Mouse (Mus musculus) midbrain, embryonic 15.5 days (tissue): ENCODE measurements around the gene Phldb2. TPM values are rescaled to one million over a fixed set of nuclear protein-coding genes. Genes with fewer than 3 reads are reported as not detected.

Experiments used
- ATAC-seq: fragments of 200-750 bp; cut with Nextera tagmentation; replicated peaks from 2 replicates; pipeline ENCODE4 v1.8.0; 2017; ENCODE audit warnings: moderate TSS enrichment
- H3K27ac ChIP-seq: fragments of 300-500 bp; sonication (generic); 2 replicates; pipeline ENCODE4 v1.5.1; 2015; ENCODE audit warnings: mild to moderate bottlenecking, inconsistent platforms
- H3K27me3 ChIP-seq: fragments of 300-500 bp; sonication (generic); replicated peaks from 2 replicates; pipeline ENCODE4 v1.6.1; 2015; ENCODE audit warnings: inconsistent platforms
- H3K36me3 ChIP-seq: fragments of 300-500 bp; sonication (generic); replicated peaks from 2 replicates; pipeline ENCODE4 v1.6.1; 2015; ENCODE audit warnings: inconsistent platforms
- H3K4me1 ChIP-seq: fragments of 300-500 bp; sonication (generic); 2 replicates; pipeline ENCODE4 v1.6.1; 2015; ENCODE audit warnings: inconsistent platforms
- H3K4me2 ChIP-seq: fragments of 300-500 bp; sonication (generic); 2 replicates; pipeline ENCODE4 v1.6.1; 2015; ENCODE audit warnings: inconsistent platforms, mild to moderate bottlenecking, moderate library complexity
- H3K4me3 ChIP-seq: fragments of 300-500 bp; sonication (generic); 2 replicates; pipeline ENCODE4 v1.5.1; 2015; ENCODE audit warnings: mild to moderate bottlenecking, inconsistent platforms
- H3K9ac ChIP-seq: fragments of 300-500 bp; sonication (generic); 2 replicates; pipeline ENCODE4 v1.6.1; 2015; ENCODE audit warnings: mild to moderate bottlenecking, inconsistent platforms
- H3K9me3 ChIP-seq: fragments of 300-500 bp; sonication (generic); 2 replicates; pipeline ENCODE4 v1.6.1; 2016; ENCODE audit warnings: inconsistent platforms
- WGBS: fragments of 180-500 bp; shearing (Covaris S2); methylation state at CpG from one replicate; pipeline ENCODE4 v1.1.7; 2015; ENCODE audit warnings: mixed read lengths; 5-methylcytosine and 5-hydroxymethylcytosine counted together
- polyA plus RNA-seq: library from polyadenylated mRNA; unstranded; fragments of >200 nt; fragmentation: Nextera tagmentation; extraction: Ambion mirVana; gene quantifications from 2 replicates; pipeline ENCODE4 v1.2.1, GENCODE M21; 2015

The Phldb2 gene
- polyA plus RNA-seq, 1 experiment from 2014 or later, result 7.8 TPM

DNA sequence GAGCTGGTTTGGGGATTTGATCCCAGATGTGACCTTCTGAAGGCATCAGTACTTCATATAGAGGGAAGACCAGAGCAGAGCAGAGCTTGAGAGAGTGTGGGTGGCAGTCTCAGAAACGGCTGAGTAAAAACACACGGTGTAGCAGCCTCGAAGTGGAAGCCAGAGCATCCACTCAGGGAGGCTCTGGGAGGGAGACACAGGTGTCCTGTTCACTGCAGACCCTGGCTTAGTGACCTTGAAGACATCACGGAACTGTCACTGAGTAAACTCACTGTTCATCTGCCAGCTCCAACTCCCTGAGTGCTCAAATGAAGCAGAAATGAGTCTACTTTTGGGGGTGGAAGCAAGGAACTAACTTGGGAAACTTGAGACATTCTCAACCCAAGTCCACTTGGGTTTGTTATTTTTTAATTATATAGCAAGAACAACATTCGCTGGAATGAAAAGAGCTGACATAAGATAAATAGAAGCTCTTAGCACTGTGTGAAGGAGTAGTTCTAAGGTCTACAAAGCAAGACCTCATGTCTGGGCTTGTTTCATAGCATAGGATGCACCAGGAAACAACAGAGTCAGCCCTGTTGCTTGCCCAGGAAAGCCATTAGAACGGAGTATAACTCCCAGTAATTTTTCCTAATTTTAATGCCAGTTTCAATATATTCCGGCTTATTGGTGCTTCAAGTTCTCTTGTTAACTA lies 187.4 kb downstream of the Phldb2 start:
- Histone ChIP-seq H3K4me3 (no peak overlapping the region), H3K9me3 (no peaks in the 10 kb centered on the region), H3K27me3 (no peaks in the 10 kb centered on the region), H3K4me1 (no peaks in the 10 kb centered on the region), H3K4me2 (no peak overlapping the region), H3K36me3 (no peaks in the 10 kb centered on the region), H3K9ac (no peak overlapping the region), H3K27ac (no peak overlapping the region)
- 89% methylated on average over 7 of the region's 7 CpGs for WGBS
- ATAC-seq, result no peak

DNA sequence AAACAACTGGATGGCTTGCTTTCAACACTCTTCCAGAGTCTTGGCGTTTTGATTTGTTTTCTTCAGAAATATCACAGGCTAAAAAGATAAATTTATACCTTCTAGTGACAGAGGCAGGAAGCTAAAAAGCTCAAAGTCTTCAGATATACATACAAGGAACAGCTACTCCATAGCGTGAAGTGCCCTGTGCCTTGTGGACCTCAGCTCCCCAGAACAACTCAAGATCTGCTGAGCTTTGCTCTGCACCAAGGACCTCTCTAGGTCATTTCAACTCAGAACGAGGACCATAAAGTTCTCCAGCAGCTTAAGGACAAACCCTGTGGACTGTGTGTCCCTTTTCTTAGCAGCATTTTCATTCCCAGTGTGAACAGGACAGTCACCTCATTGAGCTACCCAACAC lies 188.3 kb downstream of the Phldb2 start:
- H3K9ac ChIP-seq, result no peak overlapping the region
- WGBS, result 90% methylated on average over 3 of the region's 3 CpGs
- no peaks in the 10 kb centered on the region for H3K36me3 ChIP-seq
- H3K27ac ChIP-seq, result no peak overlapping the region
- H3K4me2 ChIP-seq, result no peak overlapping the region
- H3K9me3 ChIP-seq, result no peaks in the 10 kb centered on the region
- no peak for ATAC-seq
- H3K4me3 ChIP-seq, result no peak overlapping the region
- no peaks in the 10 kb centered on the region for H3K27me3 ChIP-seq
- H3K4me1 ChIP-seq, result no peaks in the 10 kb centered on the region

DNA sequence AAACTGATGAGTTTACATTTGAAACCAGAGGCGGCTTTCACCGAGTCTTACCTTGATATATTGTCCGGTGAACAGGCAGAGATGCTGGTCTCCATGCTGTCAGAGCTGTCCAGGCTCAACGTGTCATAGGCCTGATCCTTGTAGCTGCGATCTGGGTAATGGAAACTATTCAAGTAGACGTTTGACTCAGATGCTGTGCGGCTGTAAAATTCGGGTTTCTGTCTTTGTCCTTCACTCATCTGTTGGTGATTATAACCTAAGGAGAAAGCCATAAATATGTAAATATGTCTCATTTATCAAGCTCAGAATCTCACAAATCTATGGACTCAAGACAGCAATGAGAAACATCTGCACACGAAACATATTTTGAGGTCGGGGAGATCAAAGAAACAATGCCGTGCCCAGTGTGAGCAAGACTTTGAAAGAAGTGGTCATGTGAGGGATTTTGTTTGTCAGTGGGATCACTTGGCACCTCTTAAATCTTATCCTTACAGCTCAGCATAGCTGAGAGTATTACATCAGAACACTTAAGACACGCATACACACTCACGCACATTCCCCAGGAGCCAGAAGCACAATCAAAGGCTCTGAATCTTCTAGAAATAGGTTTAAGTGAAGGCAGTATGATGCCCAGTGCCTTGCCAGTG lies 190.4 kb downstream of the Phldb2 start:
- Histone ChIP-seq H3K9me3 (no peaks in the 10 kb centered on the region), H3K27ac (no peak overlapping the region), H3K9ac (no peak overlapping the region), H3K4me2 (no peak overlapping the region), H3K4me1 (no peaks in the 10 kb centered on the region), H3K36me3 (no peaks in the 10 kb centered on the region), H3K4me3 (no peak overlapping the region), H3K27me3 (no peaks in the 10 kb centered on the region)
- WGBS, result 86% methylated on average over 13 of the region's 13 CpGs
- no peak for ATAC-seq

DNA sequence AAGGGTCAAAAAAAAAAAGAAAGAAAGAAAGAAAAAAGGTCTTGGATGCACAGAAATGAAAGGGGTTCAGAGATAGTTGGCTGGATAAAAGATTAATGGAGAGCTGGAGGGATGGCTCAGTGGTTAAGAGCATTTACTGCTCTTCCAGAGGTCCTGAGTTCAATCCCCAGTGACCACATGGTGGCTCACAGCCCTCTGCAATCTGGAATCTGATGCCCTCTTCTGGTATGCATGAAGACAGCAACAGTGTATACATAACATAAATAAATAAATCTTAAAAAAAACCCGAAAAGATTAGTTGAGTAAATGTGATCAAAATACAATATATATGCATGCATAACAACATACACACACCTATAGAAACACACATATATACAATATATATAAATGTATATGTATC lies 192.0 kb downstream of the Phldb2 start:
- Histone ChIP-seq H3K9ac (no peak overlapping the region), H3K4me3 (no peak overlapping the region), H3K4me2 (no peak overlapping the region), H3K27me3 (no peaks in the 10 kb centered on the region), H3K9me3 (no peaks in the 10 kb centered on the region), H3K27ac (no peak overlapping the region), H3K4me1 (no peaks in the 10 kb centered on the region), H3K36me3 (no peaks in the 10 kb centered on the region)
- no peak for ATAC-seq
- 82% methylated on average over 1 of the region's 1 CpGs for WGBS

DNA sequence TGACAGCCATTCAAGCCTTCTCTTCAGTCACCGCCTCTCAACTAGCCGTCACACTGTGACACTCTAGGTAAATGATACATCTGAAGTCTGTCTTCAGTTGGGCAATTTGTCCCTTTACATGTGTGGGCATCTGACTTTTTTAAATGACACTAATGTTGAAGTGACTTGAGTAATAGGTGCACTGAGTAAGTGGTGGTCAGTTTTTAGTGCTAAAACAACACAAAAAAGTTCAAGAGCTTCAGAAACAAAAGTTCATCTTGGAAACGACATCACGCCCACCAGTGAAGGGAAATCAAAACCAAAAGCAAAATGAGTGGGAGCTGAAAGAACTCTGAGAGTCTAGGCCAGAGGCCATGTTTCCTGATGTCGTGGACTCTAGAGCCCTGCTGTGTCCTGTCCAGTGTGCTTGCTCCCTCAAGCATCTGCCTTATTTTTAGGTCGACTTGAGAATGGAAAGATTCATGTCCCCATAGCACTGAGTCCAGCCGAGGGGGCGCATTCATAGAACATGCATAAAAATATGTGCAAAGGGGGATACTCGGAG lies 194.6 kb downstream of the Phldb2 start:
- H3K4me2 ChIP-seq, result no peak overlapping the region
- no peaks in the 10 kb centered on the region for H3K4me1 ChIP-seq
- H3K27ac ChIP-seq, result no peak overlapping the region
- no peak for ATAC-seq
- 91% methylated on average over 9 of the region's 9 CpGs for WGBS
- H3K36me3 ChIP-seq, result no peaks in the 10 kb centered on the region
- H3K4me3 ChIP-seq, result no peak overlapping the region
- no peak overlapping the region for H3K9ac ChIP-seq
- no peaks in the 10 kb centered on the region for H3K9me3 ChIP-seq
- H3K27me3 ChIP-seq, result no peaks in the 10 kb centered on the region

DNA sequence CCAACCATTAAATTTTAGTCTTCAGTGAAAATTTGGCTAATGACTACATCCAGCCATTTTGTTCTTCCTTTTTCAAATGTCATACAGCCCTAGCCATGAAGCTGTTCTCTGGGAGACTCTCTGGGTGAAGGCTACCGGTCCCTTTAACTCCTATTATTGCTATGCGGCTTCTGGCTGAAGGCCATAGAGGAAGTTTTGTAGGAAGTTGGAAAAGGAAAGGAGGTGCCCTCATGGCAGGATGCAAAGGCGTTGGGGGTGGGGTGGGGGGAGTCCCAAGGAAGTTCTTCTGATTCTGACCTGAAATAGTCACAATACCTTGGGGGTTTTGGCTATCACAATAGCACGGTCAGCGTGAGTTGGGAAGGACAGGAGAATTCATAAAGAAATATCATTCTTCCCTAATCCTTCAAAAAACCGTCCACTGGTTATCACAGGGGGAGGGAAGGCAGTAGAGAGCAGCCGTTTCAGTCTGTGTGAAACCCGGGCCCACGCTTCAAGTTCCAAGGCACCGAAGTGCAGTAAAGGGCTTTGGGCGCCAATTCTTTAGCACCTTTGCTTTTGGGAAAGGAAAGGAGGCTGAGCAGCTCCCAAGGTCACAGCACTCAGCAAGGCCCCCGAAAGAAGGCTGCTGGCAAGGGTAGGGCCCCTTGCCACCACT lies 195.8 kb downstream of the Phldb2 start:
- Histone ChIP-seq H3K4me1 (no peaks in the 10 kb centered on the region), H3K27ac (no peak overlapping the region), H3K9me3 (no peaks in the 10 kb centered on the region), H3K9ac (no peak overlapping the region), H3K27me3 (no peaks in the 10 kb centered on the region), H3K36me3 (no peaks in the 10 kb centered on the region), H3K4me3 (no peak overlapping the region), H3K4me2 (no peak overlapping the region)
- peak; percentile 56 for ATAC-seq
- WGBS, result 88% methylated on average over 12 of the region's 12 CpGs

DNA sequence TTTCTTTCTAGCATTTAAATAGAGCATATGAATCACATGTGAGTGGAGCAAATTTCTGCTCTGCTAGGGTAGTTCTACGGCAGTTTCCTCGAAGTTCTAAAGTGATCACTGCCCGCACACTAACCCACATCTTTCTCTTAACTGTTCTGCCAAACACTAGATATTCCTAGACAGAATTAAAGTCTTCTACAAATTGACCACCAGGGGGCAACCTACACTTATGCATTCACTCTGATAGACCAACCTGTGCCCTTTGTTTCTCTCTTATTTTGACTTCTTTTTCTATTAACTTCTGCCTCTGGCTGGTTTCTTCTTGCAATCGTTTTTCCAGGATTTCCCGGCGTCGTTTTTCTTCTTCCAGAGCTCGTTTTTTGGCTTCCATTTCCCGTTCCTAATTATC lies 196.5 kb downstream of the Phldb2 start:
- Histone ChIP-seq H3K9ac (no peak overlapping the region), H3K36me3 (no peaks in the 10 kb centered on the region), H3K4me2 (no peak overlapping the region), H3K4me1 (no peaks in the 10 kb centered on the region), H3K9me3 (no peaks in the 10 kb centered on the region), H3K27ac (no peak overlapping the region), H3K27me3 (no peaks in the 10 kb centered on the region), H3K4me3 (no peak overlapping the region)
- peak; percentile 91 for ATAC-seq
- WGBS, result 45% methylated on average over 9 of the region's 9 CpGs

DNA sequence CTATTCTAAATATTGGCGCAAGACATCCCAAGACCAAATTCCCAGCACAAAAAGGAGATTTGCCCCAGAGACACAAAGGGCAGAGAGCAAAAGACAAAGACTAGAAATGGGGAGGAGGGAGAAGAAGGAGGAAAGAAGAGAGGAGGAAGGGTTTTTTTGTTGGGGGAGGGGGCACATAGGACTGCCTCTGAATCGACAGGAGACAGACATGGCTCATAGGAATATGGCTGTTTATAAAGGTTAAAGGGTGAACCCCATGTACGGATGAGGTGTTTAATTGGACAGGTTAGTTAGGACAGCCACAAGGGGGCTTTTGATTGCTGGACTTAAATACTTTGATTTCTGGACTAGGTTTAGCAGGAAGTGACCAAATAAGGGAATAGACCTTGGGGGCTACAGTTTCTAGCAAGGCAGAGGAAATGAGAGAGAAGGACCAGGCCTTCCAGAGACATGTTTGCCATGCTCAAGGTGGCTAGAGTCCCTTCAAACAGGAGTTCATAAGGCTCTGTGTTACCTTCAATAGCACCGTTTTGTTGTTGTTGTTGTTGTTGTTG lies 209.7 kb downstream of the Phldb2 start:
- Histone ChIP-seq H3K4me3 (peak overlapping the region; percentile 52), H3K27ac (peak overlapping the region; percentile 86), H3K4me2 (peak overlapping the region; percentile 59), H3K9ac (0 out of 2 replicates have a peak overlapping the region, but pooled peaks have one; percentile 59), H3K36me3 (0 out of 2 replicates have a peak, but pooled peaks cover 2% of the 10 kb centered on the region), H3K4me1 (peaks cover 19% of the 10 kb centered on the region), H3K27me3 (no peaks in the 10 kb centered on the region), H3K9me3 (no peaks in the 10 kb centered on the region)
- peak; percentile 15; the same call in 1 of the 2 replicates for ATAC-seq
- WGBS, result 60% methylated on average over 4 of the region's 4 CpGs

DNA sequence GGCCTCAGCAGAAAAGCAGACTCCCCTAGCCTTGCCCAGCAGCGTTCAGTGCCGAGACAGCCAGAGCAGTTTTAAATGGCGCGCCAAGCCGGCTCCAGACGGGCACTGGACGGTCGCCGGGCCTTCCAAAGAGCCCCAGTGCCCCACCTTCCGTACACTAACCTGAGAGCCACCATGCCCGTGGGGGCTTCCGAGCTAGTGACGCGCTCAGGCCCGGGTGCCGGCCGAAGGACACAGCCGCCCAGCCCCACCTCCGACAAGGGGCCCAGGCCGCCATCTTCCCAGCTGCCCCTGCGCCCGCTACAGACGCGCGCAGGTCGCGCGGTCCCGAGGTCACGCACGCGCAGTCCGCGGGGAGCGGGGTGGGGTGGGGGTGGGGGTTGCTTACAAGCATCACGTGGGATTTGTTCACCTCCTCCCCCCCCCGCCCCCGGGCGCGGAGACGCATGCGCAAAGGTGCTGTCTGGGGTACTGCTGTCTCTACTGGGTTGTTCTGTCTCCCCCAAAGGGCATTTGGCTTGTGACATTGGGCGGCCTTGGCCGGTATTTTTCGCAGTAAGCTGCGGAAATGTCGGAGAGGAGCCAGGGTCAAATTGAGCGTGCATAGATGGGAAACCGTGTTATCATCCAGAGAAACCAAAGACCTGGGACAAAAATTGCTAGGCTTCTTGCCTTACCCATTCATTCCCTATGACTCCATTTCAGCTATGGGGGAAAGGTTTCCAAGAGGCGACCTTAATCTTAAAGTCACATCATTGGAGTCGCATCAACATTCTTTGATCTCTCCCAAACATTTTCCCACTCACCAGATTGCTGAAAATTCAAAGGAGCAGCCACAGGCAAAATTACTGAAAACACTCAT lies 210.6 kb downstream of the Phldb2 start, which contains the start of gene Abhd10:
Gene Abhd10 (minus strand): TSS at position 341 of the 862 bp plus-strand sequence.
- under 1% methylated on average over 51 of the region's 51 CpGs for WGBS
- Histone ChIP-seq H3K4me2 (peak within 1 kb of the TSS; percentile 59), H3K27me3 (no peaks in the 10 kb centered on the region), H3K4me1 (peaks cover 19% of the 10 kb centered on the region), H3K9me3 (no peaks in the 10 kb centered on the region), H3K27ac (peak within 1 kb of the TSS; percentile 86), H3K9ac (peak within 1 kb of the TSS; percentile 62), H3K4me3 (peak within 1 kb of the TSS; percentile 52), H3K36me3 (0 out of 2 replicates have a peak, but pooled peaks cover under 1% of the 10 kb centered on the region)
- ATAC-seq, result peak; percentile 97

DNA sequence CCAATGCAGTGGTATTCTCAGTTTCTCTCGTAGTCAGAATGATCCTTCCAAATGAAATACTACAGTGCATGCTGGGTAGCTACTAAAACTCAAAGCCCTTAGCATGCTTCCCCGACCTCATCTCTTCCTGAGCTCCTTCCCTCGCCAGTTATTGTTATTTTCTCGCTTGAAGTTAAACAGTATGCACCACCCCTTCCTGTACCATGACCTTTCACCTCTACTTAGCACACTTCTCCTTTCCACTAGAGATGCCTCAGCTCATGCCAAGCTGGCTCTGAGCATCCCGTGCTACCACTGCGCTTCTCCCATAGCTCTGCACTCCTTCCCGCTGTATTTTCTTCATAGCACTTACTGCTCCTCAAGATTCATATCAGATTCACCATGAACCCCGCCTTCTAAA lies 215.5 kb downstream of the Phldb2 start:
- Histone ChIP-seq H3K36me3 (peaks cover 28% of the 10 kb centered on the region; the same call in 1 of the 2 replicates), H3K4me2 (no peak overlapping the region), H3K9ac (no peak overlapping the region), H3K4me1 (peaks cover 12% of the 10 kb centered on the region), H3K27ac (no peak overlapping the region), H3K27me3 (no peaks in the 10 kb centered on the region), H3K4me3 (no peak overlapping the region), H3K9me3 (no peaks in the 10 kb centered on the region)
- WGBS, result 96% methylated on average over 8 of the region's 8 CpGs
- no peak for ATAC-seq

DNA sequence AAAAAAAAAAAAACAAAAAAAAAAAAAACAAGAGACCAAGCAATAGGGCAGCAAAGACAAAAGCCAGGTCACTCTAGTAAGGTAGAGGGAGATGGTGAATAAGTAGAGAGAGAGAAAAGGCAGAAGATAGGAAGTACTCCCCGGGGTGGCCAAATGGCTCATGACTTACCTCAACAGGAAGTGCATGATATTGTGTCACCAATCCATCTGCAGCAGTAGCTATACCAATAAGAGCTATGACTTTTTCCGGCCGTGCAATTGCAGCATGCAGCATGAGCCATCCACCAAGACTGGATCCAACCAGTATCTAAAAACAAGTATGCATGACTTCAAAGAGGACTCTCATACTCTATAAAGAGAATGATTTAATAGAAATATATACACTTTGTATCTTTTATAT lies 216.7 kb downstream of the Phldb2 start:
- Histone ChIP-seq H3K4me3 (no peak overlapping the region), H3K4me2 (no peak overlapping the region), H3K36me3 (peaks cover 36% of the 10 kb centered on the region; the same call in 1 of the 2 replicates), H3K9ac (no peak overlapping the region), H3K9me3 (no peaks in the 10 kb centered on the region), H3K27ac (no peak overlapping the region), H3K4me1 (peaks cover 12% of the 10 kb centered on the region), H3K27me3 (no peaks in the 10 kb centered on the region)
- ATAC-seq, result no peak
- 95% methylated on average over 3 of the region's 3 CpGs for WGBS
